Mouse (Mus musculus) testis, adult 2 months (tissue): ENCODE data around the gene Fam189a1.

Source experiments
- CTCF ChIP-seq: fragments of 200-500 bp; IDR thresholded peaks from 2 replicates; pipeline ENCODE4 v1.5.1; 2012; ENCODE audit warnings: low read depth, mild to moderate bottlenecking, inconsistent platforms, low read length, moderate library complexity; ENCODE audit not compliant: control insufficient read depth, insufficient read depth, insufficient replicate concordance
- POLR2A ChIP-seq: fragments of 200-500 bp; IDR thresholded peaks from 2 replicates; pipeline ENCODE4 v1.6.1; 2012; ENCODE audit warnings: low read depth, mild to moderate bottlenecking, inconsistent platforms, low read length, moderate library complexity; ENCODE audit not compliant: control insufficient read depth

DNA sequence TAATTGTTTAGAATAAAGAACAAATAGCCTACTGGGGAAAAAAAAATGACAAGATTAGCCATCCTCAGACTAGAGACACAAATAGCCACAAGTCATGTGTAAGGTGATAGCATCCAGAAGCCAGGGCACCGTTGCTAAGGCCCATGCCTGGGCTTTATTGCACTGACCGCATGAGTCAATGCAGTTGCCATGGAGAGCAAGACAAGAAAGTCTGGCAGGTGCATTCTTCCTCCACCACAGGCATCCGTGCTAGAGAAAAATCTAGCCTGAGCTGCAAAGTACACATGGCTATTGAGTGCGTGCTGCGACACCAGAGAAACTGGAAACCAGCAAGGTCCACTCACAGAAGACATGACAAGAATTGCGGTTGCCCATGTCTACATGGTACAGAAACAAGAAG lies 347.5 kb downstream of the Fam189a1 start:
- no peak for TF ChIP-seq CTCF
- TF ChIP-seq POLR2A: no peak
